Mouse (Mus musculus) midbrain, embryonic 14.5 days (tissue): ENCODE data around the gene Hif1an. TPM values are rescaled to one million over a fixed set of nuclear protein-coding genes. Genes with fewer than 3 reads are reported as not detected.

Experiments used
- ATAC-seq: fragments of 200-750 bp; cut with Nextera tagmentation; 2 replicates; pipeline ENCODE4 v1.8.0; 2017; ENCODE audit warnings: moderate number of reproducible peaks, moderate library complexity; ENCODE audit not compliant: low FRiP score, low TSS enrichment
- DNase-seq: peaks from one replicate; pipeline ENCODE4 v3.0.0-alpha.2; 2015
- H3K27ac ChIP-seq: fragments of 300-500 bp; sonication (generic); replicated peaks from 2 replicates; pipeline ENCODE4 v1.5.1; 2014; ENCODE audit warnings: mild to moderate bottlenecking, low read depth, low read length, moderate library complexity
- H3K27me3 ChIP-seq: fragments of 300-500 bp; sonication (generic); 2 replicates; pipeline ENCODE4 v1.6.1; 2014; ENCODE audit warnings: low read length, control low read depth, mixed read lengths; ENCODE audit not compliant: control insufficient read depth, insufficient read depth
- H3K36me3 ChIP-seq: fragments of 300-500 bp; sonication (generic); 2 replicates; pipeline ENCODE4 v1.6.1; 2014; ENCODE audit warnings: low read length, control low read depth; ENCODE audit not compliant: control insufficient read depth, insufficient read depth
- H3K4me1 ChIP-seq: fragments of 300-500 bp; sonication (generic); 2 replicates; pipeline ENCODE4 v1.6.1; 2014; ENCODE audit warnings: mild to moderate bottlenecking, antibody characterized with exemption, low read length, control low read depth; ENCODE audit not compliant: control insufficient read depth, insufficient read depth
- H3K4me2 ChIP-seq: fragments of 300-500 bp; sonication (generic); 2 replicates; pipeline ENCODE4 v1.6.1; 2014; ENCODE audit warnings: mild to moderate bottlenecking, low read length, moderate library complexity
- H3K4me3 ChIP-seq: fragments of 300-500 bp; sonication (generic); replicated peaks from 2 replicates; pipeline ENCODE4 v1.5.1; 2014; ENCODE audit warnings: low read depth, low read length
- H3K9ac ChIP-seq: fragments of 300-500 bp; sonication (generic); replicated peaks from 2 replicates; pipeline ENCODE4 v1.6.1; 2014; ENCODE audit warnings: mild to moderate bottlenecking, low read length, moderate library complexity
- H3K9me3 ChIP-seq: fragments of 300-500 bp; sonication (generic); 2 replicates; pipeline ENCODE4 v1.6.1; 2016; ENCODE audit warnings: low read length, control low read depth, mixed read lengths; ENCODE audit not compliant: control insufficient read depth
- WGBS: fragments of 180-500 bp; shearing (Covaris S2); extraction: QIAGEN DNeasy Blood & Tissue Kit; methylation state at CpG from one replicate; pipeline ENCODE4 v1.1.7; 2014; 5-methylcytosine and 5-hydroxymethylcytosine counted together
- polyA plus RNA-seq: library from polyadenylated mRNA; unstranded; fragments of >200 nt; fragmentation: Nextera tagmentation; extraction: Ambion mirVana; gene quantifications from 2 replicates; pipeline ENCODE4 v1.2.1, GENCODE M21; 2014

The Hif1an gene
- polyA plus RNA-seq, 1 experiment from 2014 or later = 21.7 TPM

DNA sequence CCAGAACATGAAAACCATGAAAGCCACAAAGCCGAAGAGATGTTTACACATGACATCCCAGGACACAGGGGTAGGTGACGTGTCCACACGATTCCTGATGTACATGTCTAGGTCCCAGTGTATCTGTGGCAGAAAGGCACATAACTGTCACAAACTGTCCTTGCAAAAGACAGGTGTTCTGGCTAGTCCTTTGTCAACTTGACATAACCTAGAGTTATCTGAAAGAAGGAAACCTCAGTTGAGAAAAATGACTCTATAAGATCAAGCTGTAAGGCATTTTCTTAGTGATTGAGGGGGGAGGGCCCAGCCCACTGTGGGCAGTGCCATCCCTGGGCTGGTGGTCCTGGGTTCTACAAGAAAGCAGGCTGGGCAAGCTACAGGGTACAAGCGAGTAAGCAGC is 9.9 kb upstream of the Hif1an start, which contains the start of gene Gm20538:
TSS of gene Gm20538 (minus strand) at position 101 of the 400 bp plus-strand sequence.
- Histone ChIP-seq H3K9me3 (no peaks in the 10 kb centered on the region), H3K27ac (no peak within 1 kb of the TSS), H3K9ac (no peak within 1 kb of the TSS), H3K4me2 (peak within 1 kb of the TSS; percentile 62; the same call in 1 of the 2 replicates), H3K36me3 (peaks cover 59% of the 10 kb centered on the region), H3K4me1 (peaks cover 7% of the 10 kb centered on the region; the same call in 1 of the 2 replicates), H3K4me3 (no peak within 1 kb of the TSS), H3K27me3 (no peaks in the 10 kb centered on the region)
- ATAC-seq (no peak), DNase-seq (no peak)
- 98% methylated on average over 4 of the region's 4 CpGs for WGBS

DNA sequence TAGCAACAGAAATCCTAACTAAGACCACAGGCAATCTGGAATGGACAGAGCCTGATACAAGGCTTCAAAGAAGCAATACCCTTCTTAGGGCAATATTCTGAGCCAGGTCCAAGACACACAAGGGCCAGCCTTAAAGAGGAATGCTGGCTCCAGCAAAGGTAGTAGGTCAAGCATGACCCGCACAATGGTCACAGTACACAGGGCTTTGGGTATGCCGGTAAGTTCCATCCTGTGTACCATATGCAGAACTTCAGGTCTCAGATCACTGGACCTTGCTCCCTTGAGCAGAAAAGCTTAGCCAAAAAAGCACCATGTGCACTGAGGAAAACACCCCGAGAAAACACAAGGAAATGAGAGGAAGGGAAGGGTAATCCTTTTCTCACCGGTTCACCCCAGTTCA is 9.4 kb upstream of the Hif1an start:
- peaks cover 7% of the 10 kb centered on the region; the same call in 1 of the 2 replicates for H3K4me1 ChIP-seq
- no peak overlapping the region for H3K9ac ChIP-seq
- no peaks in the 10 kb centered on the region for H3K9me3 ChIP-seq
- no peak overlapping the region for H3K27ac ChIP-seq
- 0 out of 2 replicates have a peak overlapping the region, but pooled peaks have one; percentile 62 for H3K4me2 ChIP-seq
- no peak for DNase-seq
- H3K36me3 ChIP-seq = peaks cover 53% of the 10 kb centered on the region
- WGBS = 95% methylated on average over 4 of the region's 4 CpGs
- no peak for ATAC-seq
- H3K27me3 ChIP-seq = no peaks in the 10 kb centered on the region
- H3K4me3 ChIP-seq = no peak overlapping the region

DNA sequence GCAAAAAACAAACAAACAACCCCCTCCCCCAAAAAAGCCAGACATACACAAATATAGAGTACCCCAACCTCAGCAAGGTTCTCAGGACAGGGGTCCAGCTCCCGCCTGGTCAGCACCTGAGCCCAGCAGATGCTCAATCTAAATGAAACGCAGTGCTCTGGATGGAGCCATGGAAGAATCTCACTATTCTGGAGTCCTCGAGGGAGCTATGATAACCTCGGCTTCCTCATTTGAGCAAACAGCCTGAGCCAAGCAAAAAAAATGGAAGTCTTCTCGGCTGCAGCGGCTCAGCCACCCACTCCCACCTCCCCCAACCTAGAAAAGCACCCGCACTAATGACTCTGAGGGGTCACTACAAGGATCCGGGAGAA is 8.2 kb upstream of the Hif1an start:
- H3K27ac ChIP-seq = no peak overlapping the region

DNA sequence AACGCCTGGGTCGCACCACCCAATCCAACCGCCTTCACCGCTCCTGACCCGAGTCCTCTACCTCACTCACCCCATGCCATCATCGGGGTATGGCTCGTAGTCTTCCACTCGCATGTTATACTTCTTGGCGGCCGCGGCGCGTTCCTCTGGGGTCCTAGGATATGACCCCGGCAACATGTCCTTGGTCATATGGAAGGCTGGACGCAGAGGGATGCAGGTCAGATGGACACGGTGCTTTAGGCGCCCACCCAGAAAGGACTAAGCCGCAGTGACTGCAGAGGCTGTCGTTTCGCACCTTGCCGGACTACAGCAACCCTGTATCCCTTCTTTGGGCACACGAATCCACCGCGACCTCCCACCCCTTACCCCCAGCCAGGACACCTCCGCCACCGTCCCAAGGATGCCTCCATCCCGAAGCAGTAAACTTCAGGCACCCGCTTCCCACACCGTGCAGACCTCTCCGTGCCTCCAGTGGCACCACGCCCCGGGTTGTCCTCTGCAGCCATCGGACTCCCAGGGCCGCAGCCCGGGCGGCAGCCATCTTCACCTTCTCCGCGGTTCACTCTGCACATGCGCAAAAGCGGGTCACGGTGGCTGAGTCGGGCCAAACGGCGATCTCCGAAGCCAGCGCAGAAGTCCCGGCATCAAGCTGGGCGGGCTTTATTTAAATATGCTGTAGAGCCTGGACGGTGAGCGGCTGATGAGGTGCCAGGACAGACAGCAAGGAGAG is 7.6 kb upstream of the Hif1an start, which contains the start of gene Ndufb8:
TSS of gene Ndufb8 (minus strand) at position 580 of the 730 bp plus-strand sequence.
- ATAC-seq (peak; percentile 82; the same call in 1 of the 2 replicates), DNase-seq (peak; percentile 97)
- 1% methylated on average over 50 of the region's 50 CpGs for WGBS
- Histone ChIP-seq H3K4me1 (peaks cover 7% of the 10 kb centered on the region; the same call in 1 of the 2 replicates), H3K27ac (peak within 1 kb of the TSS; percentile 68), H3K4me3 (peak within 1 kb of the TSS; percentile 73), H3K4me2 (peak within 1 kb of the TSS; percentile 62), H3K36me3 (peaks cover 36% of the 10 kb centered on the region), H3K9me3 (no peaks in the 10 kb centered on the region), H3K9ac (peak within 1 kb of the TSS; percentile 92), H3K27me3 (no peaks in the 10 kb centered on the region)

More for the DNA sequence above, 8.2 kb upstream of the Hif1an start:
- H3K9ac ChIP-seq = peak overlapping the region; percentile 92
- H3K4me2 ChIP-seq = peak overlapping the region; percentile 62
- DNase-seq (peak; percentile 28), ATAC-seq (no peak)
- 7% methylated on average over 8 of the region's 8 CpGs for WGBS
- H3K4me1 ChIP-seq = peaks cover 7% of the 10 kb centered on the region; the same call in 1 of the 2 replicates
- no peaks in the 10 kb centered on the region for H3K27me3 ChIP-seq
- H3K9me3 ChIP-seq = no peaks in the 10 kb centered on the region
- peak overlapping the region; percentile 73 for H3K4me3 ChIP-seq
- H3K36me3 ChIP-seq = peaks cover 42% of the 10 kb centered on the region

DNA sequence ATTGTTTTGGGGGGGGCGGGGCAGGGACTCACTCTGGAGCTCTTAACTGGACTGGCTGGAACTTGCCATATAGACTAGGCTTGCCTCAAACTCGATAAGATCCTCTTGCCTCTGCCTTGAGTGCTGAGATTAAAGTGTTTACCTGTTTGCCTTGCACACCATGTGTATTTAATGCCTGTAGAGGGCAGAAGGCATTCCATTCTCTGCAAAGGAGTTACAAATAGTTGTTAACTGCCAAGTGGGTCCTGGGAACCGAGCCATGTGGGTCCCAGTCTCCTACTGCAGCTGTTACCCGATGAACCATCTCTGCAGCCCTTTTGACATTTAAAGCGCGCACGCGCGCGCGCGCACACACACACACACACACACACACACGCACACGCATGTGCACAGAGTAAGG is 1.4 kb downstream of the Hif1an start:
- ATAC-seq = no peak
- H3K9me3 ChIP-seq = no peaks in the 10 kb centered on the region
- DNase-seq = no peak
- H3K36me3 ChIP-seq = peaks cover 42% of the 10 kb centered on the region
- H3K27me3 ChIP-seq = no peaks in the 10 kb centered on the region
- H3K27ac ChIP-seq = no peak overlapping the region
- peak overlapping the region; percentile 88 for H3K4me2 ChIP-seq
- peak overlapping the region; percentile 66; the same call in 1 of the 2 replicates for H3K4me3 ChIP-seq
- WGBS = 94% methylated on average over 14 of the region's 14 CpGs
- no peak overlapping the region; the same call in 1 of the 2 replicates for H3K9ac ChIP-seq
- peaks cover 12% of the 10 kb centered on the region for H3K4me1 ChIP-seq

DNA sequence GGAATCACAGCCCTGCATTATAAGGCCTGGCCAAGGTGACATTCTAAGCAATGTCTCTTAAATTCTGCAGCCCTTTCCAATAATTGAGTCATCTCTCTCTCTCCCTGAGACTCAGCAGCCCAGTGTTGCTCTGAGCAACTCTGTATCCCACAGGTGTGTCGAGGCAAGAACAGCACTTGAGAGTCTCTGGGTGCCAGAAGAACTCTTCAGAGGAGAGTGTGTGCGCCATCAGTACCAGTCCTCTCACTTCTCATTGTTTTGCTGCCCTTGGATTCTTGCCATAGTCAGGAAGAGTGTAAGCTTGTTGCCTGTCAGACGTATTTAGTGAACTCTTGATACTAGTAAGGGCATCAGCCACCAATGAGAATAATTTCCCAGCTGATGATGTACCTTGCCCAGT is 5.1 kb downstream of the Hif1an start:
- Histone ChIP-seq H3K36me3 (peaks cover 80% of the 10 kb centered on the region), H3K9me3 (no peaks in the 10 kb centered on the region), H3K9ac (no peak overlapping the region), H3K4me3 (no peak overlapping the region), H3K4me2 (no peak overlapping the region), H3K27me3 (no peaks in the 10 kb centered on the region), H3K27ac (no peak overlapping the region), H3K4me1 (peaks cover 12% of the 10 kb centered on the region)
- ATAC-seq (no peak), DNase-seq (no peak)
- 88% methylated on average over 3 of the region's 3 CpGs for WGBS

DNA sequence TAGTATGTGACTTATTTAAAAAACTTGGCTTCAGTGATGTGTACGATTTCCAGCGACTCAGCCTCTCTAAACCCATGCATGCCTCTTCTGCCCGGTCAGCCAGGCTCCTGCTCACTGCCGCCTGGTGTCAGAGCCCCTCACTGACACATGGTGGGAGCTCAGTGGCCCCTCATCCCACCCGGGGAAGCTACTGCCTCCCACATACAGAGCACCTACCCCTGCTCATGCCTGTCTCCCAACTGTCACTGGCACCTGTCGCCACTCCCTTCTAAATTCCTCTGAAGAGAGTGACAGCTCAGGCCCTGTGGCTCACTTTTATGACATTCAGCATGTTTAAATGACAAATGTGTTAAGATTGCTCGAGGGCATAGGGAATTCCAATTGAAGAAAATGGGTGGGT is 13.6 kb downstream of the Hif1an start:
- DNase-seq (no peak), ATAC-seq (no peak)
- no peaks in the 10 kb centered on the region for H3K9me3 ChIP-seq
- no peak overlapping the region for H3K9ac ChIP-seq
- H3K27ac ChIP-seq = no peak overlapping the region
- no peaks in the 10 kb centered on the region for H3K4me1 ChIP-seq
- peaks cover 40% of the 10 kb centered on the region for H3K36me3 ChIP-seq
- no peak overlapping the region for H3K4me2 ChIP-seq
- WGBS = 82% methylated on average over 7 of the region's 7 CpGs
- no peaks in the 10 kb centered on the region for H3K27me3 ChIP-seq
- H3K4me3 ChIP-seq = no peak overlapping the region

DNA sequence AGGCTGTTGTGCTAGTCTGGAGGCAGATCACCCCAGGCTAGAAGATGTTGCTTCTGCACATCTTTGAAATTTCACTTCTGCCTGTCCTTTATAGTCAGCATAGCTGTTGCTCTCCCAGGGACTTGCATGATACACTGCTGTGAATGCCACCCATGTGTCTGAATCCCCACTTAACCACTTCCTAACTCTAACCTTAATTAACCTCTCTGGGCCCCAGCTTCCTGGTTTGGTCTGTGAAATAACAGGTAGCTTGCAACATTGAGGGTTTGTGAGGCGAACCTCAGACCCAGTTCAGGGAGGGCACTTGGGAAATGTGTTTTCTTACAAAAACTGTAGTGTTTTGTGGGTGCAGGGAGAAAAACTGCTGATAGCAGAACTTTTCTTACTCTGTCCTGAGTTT is 15.4 kb downstream of the Hif1an start:
- H3K4me2 ChIP-seq = no peak overlapping the region
- DNase-seq (no peak), ATAC-seq (no peak)
- WGBS = 90% methylated on average over 1 of the region's 1 CpGs
- no peaks in the 10 kb centered on the region for H3K27me3 ChIP-seq
- peaks cover 22% of the 10 kb centered on the region for H3K36me3 ChIP-seq
- H3K4me1 ChIP-seq = no peaks in the 10 kb centered on the region
- H3K9me3 ChIP-seq = no peaks in the 10 kb centered on the region
- H3K9ac ChIP-seq = no peak overlapping the region
- H3K27ac ChIP-seq = no peak overlapping the region
- no peak overlapping the region for H3K4me3 ChIP-seq

DNA sequence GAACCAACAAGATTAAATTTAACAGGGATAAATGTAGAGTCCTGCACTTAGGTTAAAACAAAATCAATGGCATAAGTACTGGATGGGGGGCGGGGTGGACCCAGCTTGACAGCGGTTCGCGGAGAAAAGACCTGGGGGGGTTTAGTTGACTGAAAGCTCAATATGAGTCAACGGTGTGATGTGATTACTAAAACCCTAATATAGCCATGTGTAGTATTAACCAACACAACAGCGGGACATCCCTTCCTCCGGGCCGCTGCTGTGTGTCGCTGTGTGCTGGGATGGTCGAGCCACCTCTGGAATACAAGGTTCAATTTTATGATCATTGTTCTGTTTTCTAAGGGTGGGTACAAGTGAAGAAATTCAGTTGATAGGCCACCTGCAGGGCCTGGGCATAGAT is 19.5 kb downstream of the Hif1an start:
- 77% methylated on average over 10 of the region's 10 CpGs for WGBS
- Histone ChIP-seq H3K36me3 (peaks cover under 1% of the 10 kb centered on the region; the same call in 1 of the 2 replicates), H3K9me3 (no peaks in the 10 kb centered on the region), H3K9ac (no peak overlapping the region), H3K4me3 (no peak overlapping the region), H3K27me3 (0 out of 2 replicates have a peak, but pooled peaks cover 4% of the 10 kb centered on the region), H3K4me1 (no peaks in the 10 kb centered on the region), H3K27ac (no peak overlapping the region), H3K4me2 (no peak overlapping the region)
- DNase-seq (no peak), ATAC-seq (no peak)
